Mouse (Mus musculus) spleen, adult 18-20 months (tissue): ENCODE results near the gene Snx25.
A peak's percentile ranks its signal among the peaks of the same experiment; 100 is the strongest.

ENCODE experiments used
- DNase-seq, 2 experiments: peaks; one replicate each; pipeline ENCODE4 v3.0.0; 2022; ENCODE audit warnings: mixed read lengths in 2 of 2

Gene Snx25

GRCm38 (mm10) chr8:46152064-46153031 is at the start of gene Snx25:
TSS of gene Snx25 (minus strand) at chr8:46152159.
- DNase-seq, result peak; percentile 94 to 98

GRCm38 (mm10) chr8:46197673-46198072 is 45.7 kb upstream of the Snx25 start:
- DNase-seq, result no peak

GRCm38 (mm10) chr8:46196877-46197276 is 44.9 kb upstream of the Snx25 start:
- no peak for DNase-seq

DNA sequence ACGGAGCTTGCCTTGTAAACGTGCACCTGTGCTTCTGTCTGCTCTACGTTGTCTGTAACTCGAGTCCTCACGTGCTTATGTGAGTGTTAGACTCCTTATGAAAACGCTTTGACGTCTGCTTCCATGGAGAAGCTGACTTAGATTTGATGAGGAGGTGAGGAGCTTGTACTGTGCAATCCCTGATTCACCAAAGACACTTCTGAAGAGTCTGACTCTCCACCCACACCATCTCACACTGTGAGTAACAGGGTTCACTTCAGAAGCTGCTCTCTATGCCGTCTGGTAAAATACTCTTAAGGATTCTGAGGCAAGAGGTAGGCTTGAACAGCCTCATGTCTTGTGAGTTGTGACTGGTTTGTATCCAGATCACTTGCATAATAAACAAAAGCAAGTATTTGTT is 41.1 kb upstream of the Snx25 start:
- no peak for DNase-seq

GRCm38 (mm10) chr8:46185361-46185760 is 33.4 kb upstream of the Snx25 start:
- DNase-seq, result peak in 1 of 2 experiments; percentile 47

DNA sequence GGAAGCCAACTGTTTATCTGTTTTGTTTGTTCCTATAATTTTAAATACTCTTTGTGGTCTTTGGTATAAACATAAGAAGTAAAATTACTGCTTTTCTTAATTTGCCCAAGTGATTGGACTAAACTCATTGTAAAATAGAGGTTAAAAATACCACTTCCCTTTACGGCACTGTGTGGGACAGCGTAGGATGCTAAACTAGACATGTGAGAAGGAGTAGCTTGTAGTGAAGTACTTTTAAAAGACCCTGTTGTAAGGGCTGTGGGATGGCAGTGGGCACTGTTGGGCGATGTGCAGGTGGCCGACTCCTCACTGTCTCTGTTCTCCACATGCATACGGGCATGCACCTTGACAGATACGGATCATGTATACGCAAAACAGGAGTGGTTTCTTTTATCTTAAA is 28.2 kb upstream of the Snx25 start:
- no peak for DNase-seq

DNA sequence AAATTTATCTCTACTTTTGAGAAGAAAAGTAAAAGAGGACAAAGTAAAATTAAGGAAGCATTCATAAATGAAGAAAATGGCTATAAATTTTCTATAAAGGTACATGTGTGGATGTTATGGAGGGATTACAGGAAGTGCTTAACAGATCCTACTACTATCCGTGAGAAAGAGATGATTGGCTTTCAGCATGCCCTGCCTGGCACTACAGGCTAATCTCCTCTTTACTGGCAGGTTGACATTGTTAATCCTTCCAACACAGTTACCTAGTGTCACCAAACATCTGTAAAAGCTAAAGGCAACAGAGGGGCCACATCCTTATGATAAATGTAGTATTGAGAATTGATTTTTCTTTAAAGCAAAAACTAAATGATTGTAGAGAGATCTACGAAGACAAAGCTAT is 21.7 kb upstream of the Snx25 start:
- no peak for DNase-seq

GRCm38 (mm10) chr8:46163870-46164190 is 11.9 kb upstream of the Snx25 start:
- no peak for DNase-seq

DNA sequence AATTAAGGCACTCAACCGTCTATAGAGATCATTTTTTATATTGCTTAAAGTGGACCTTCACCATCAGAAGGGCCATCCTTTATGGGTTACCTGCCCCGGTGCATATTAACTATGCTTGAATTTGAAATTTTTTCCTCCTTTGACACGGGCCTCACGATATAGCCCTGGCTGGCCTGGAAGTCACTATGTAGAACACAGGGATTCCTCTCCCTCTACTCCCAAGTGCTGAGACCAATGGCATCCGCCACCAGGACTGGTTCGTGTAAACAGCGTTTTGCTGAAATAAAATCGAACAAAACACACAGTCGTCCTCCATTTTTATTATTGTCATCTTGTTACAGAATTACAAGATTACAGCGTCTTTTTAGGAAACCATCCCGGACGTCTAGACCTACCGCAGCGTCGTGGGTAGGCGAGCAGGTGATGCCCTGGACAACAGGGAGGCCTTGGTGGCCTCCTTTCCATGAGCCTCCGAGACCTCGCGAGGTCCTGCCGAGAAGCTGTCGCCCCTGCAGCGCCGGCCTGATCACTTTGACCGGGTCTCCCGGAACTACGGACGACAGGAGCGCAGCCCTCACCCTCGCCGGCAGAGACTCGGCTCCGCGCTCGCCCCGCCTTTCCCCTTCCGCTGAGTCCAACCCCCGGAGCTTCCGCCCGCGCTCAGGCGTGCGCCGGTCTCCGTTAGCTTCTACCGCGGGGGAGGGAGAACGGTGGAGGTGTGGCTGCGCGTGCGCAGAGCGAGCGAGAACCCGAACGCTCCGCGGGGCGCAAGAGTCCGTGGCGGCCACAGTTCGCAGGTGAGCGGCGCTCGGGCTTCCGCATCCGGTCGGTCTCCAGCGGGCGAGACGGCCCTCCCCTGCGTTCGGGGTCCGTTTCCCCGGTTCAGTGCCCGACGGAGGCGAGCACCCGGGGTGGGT is 11.3 kb upstream of the Snx25 start:
- peak; percentile 95 to 98 for DNase-seq

GRCm38 (mm10) chr8:46153042-46153441 is 1.1 kb upstream of the Snx25 start:
- no peak for DNase-seq

GRCm38 (mm10) chr8:46151202-46152062 is 527 bp downstream of the Snx25 start, which contains the start of gene Cfap97:
TSS of gene Cfap97 (plus strand) at chr8:46151771.
- peak; percentile 37 to 57 for DNase-seq

DNA sequence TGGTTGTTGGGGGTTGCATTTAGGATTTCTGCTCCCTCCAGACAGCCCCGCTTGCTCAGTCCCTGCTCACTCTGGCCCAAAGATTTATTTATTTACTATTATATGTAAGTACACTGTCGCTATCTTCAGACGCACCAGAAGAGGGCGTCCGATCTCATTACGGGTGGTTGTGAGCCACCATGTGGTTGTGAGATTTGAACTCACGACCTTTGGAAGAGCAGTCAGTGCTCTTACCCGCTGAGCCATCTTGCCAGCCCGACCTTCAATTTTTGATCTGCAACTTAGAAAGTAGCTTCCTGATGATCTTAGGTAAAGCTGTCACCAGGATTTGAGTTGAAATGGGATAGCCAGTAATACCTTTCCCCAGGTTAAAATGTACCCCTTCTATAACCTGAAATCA is 2.2 kb downstream of the Snx25 start:
- DNase-seq, result no peak

DNA sequence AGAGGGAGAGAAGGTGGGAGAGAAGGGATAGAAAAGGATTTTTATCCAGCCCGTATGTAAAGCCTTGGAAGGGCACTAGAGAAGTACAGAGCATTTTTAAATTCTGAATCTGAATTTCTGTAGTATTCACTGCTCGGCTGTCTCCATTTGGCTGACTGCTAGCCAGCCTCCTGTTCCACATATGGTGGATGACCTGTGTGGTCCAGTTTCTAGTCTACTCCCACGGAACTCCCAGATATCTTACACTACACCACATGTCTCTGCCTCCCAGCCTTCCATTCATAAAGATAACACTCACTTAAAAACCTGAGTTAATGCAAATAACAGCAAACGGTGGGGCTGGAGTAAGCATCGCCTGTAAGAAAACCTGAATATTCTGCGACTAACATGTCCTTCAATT is 2.7 kb downstream of the Snx25 start:
- no peak for DNase-seq

- no peak for DNase-seq
Measured at GRCm38 (mm10) chr8:46146173-46146572, 5.8 kb downstream of the Snx25 start.

- no peak for DNase-seq
Measured at GRCm38 (mm10) chr8:46143924-46144323, 8.0 kb downstream of the Snx25 start.

DNA sequence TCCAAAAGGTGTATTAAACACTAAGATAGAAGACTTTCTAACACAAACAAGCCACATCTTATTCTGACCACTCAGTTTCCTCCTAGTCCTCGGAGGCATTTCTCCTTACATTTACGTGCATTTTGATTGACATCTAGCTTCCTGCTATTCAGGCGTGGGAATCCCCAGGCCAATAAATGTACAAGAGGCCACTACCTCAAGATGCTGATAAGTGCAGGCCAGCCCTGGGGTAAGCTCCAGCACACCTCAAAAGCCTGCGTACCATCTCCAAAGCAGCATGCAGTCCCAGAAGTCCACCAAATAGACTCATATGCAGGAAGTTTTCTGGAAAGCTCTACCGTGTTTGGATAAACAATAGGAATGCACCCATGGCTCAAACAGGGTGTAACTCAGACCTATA is 8.5 kb downstream of the Snx25 start:
- no peak for DNase-seq

GRCm38 (mm10) chr8:46142498-46143081 is 9.4 kb downstream of the Snx25 start:
- no peak for DNase-seq

DNA sequence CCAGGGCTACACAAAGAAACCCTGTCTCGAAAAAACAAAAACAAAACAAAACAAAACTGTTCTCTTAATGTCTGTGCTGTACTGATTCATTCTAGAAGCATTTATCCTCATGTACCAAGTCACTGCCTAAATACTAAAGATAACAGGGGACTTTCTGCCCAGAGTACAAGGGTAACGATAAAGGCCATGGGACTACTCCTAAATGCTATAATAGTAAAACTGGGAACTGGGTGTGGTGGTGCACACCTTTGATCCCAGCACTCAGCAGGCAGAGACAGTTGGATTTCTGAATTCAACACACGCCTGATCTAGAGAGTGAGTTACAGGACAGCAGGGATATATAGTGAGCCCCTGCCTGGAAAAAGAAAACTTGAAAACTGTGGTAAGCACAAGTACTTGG is 10.3 kb downstream of the Snx25 start:
- no peak for DNase-seq

GRCm38 (mm10) chr8:46140376-46141120 is 11.4 kb downstream of the Snx25 start:
- DNase-seq, result no peak

DNA sequence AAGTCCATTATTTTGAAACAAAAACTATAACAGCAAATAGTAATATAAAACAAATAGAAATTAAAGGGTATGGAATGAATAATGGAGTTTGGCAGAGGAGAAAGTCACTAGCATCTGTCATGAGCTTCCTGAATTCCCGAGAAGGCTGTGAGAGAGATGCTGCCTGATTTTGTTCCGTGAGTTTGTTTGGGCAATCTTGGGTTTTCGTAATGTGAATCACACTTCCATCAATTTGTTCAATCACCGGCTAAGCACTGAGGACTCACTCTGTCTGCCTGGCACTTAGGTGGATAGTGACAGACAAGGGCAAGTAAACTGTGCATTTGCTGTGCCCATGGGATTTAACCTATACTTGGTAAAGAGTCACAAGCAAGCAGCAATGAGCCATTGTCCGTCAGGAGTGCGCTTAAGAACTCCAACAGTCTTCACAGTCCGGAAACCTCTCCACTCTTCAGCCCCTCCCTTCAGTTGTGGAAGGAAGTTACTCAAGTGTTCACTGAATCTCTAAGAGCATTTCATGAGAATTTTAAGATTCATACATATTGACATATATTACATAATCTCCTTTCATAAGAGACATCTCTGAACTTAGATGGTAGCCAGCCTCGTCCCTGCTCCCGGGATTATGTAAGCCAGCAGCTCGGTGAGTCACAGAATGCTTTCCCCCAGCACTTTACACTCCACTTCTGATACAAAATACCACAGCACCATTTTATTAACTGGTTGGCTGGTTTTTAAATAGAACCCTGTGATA is 13.9 kb downstream of the Snx25 start:
- DNase-seq, result no peak

- DNase-seq, result no peak
Measured at GRCm38 (mm10) chr8:46137336-46137735, 14.6 kb downstream of the Snx25 start.
